Mouse (Mus musculus) ZHBTc4 (cell line): ENCODE measurements around the gene Calhm2.

ENCODE experiments used
- DNase-seq: peaks from one replicate; pipeline ENCODE4 v3.0.0-alpha.2; 2011; ENCODE audit warnings: low read depth, low spot score

Gene Calhm2

GRCm38 (mm10) chr19:47067924-47068611 is 70.0 kb downstream of the Calhm2 start:
- DNase-seq, result peak; percentile 94

DNA sequence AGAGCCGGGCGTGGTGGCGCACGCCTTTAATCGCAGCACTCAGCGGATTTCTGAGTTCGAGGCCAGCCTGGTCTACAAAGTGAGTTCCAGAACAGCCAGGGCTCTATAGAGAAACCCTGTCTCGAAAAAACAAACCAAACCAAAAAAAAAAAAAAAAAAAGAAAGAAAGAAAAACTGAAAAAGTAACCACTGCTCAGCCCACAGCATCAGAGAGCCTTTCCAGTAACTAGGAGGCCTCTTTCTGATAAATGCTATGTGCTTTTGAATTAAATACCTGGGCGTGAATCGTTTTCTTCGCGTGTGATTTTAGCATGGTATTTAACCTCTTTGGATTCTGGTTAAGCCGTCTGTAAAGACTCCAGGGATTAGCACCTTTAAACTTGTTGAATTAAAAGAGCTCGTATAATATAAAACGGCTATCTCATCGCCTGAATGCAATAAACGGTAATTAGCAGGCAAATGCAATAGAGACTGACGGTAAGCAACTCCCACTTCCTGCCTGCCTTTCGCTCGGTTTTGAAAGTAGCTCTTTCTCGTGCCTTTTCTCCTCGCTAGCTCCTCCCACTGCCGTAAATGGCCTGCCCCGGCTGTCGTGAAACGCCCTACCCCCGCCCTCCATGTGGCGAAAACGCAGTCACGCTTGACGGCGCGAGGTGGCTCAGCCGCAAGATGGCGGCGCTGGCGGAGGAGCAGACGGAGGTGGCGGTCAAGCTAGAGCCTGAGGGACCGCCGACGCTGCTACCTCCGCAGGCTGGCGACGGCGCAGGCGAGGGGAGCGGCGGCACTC is 70.8 kb downstream of the Calhm2 start, which contains the start of gene Taf5:
Taf5 (plus strand) TSS at position 651 of the 787 bp plus-strand sequence.
- peak; percentile 99 for DNase-seq

GRCm38 (mm10) chr19:47065860-47066259 is 72.2 kb downstream of the Calhm2 start:
- no peak for DNase-seq

DNA sequence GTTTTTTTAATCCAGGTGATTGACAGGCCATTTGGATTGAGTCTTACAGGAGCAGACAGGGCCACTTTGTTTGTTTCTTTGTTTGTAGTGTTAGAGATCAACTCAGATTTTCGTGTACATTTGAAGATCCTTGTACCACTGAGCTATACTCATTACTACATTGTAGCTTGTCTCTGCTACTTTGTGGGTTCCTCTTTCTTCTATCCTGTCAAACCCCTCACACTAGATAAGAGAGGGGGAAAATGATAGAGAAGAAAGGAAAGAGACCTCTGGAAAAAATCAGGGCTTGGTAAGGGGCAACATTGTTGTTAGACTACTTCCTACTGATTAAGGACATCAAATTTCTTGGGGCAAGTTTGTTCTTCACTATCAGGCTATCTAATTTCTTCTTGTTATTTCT is 80.4 kb downstream of the Calhm2 start:
- DNase-seq, result no peak
